Mouse (Mus musculus): Measurements from ENCODE around the gene Syk. TPM values are rescaled to one million over a fixed set of nuclear protein-coding genes. Genes with fewer than 3 reads are reported as not detected.

Syk gene
- total and polyA plus RNA-seq, 2 experiments from 2014 or later: 0.91 to 3.1 TPM

DNA sequence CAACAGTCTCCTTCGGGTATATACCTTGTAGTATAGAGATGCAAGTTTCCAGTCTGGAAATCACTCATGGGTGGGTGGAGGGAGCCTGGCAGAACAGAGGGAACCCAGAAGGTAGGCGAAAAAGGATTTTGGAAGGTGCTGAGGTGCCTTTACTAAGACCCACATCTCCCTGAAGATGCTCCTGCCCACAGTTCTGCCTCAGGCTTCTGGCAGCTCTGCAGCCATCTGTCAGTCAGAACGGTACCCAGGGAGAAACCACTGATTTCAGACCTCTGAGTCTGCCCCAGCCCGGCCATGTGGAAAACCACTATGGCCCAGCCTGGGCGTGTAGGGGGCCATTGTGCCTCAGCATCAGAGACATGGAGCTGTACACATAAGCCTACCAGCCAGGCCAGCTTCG lies 43.5 kb upstream of the Syk start:
- ATAC-seq (ENCODE audit: low FRiP score): no peak
- no peaks in the 10 kb centered on the region for H3K9me3 ChIP-seq (ENCODE audit: low read length)
- no peak overlapping the region for H3K4me3 ChIP-seq (ENCODE audit: low read depth, low read length)
- H3K27ac ChIP-seq (ENCODE audit: low read depth, low read length): no peak overlapping the region
- no peaks in the 10 kb centered on the region for H3K36me3 ChIP-seq (ENCODE audit: insufficient read depth, low read length)
- 84% methylated on average over 6 of the region's 6 CpGs for WGBS
- H3K9ac ChIP-seq (replicated peaks; ENCODE audit: low read length, poor library complexity, severe bottlenecking): no peak overlapping the region
- TF ChIP-seq CTCF (IDR thresholded peaks at IDR 0.05): no peak
- no peak for DNase-seq (ENCODE audit: low spot score)
- no peaks in the 10 kb centered on the region for H3K27me3 ChIP-seq (ENCODE audit: insufficient read depth, low read length)
- no peak overlapping the region for H3K4me2 ChIP-seq (ENCODE audit: low read depth, low read length, poor library complexity, severe bottlenecking)
- no peaks in the 10 kb centered on the region for H3K4me1 ChIP-seq (ENCODE audit: insufficient read depth, low read length)

DNA sequence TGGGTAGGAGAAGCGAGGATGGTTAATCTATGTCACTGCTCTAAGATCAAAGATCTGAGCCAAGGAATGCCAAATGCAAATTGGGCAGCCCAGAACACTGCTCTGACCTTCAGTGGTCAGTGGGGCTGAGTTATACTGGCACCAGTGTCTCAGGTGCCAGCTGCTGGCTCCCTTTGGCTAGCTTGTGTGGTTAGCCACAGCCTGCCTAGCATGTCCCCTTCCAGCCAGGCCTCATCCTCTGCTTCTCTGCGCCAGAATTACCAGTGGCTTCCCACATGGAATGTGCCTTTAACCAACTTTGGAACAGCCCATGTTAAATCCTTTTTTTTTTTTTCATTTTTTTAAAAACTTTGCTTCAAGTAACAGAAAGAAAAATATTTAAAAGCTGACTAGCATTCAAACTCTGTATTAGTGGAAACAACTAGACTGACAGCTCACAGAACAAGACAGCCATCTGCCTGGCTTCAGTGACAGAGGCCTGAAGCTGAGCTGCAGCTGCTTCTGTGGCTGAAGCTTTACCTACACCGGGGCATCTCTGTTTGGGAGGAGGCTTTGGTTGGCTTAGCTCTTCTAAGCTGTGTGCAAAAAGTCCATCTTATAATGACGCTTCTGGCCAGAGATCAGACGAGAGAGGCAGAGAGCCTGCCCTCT lies 41.5 kb upstream of the Syk start:
- no peaks in the 10 kb centered on the region for H3K9me3 ChIP-seq (ENCODE audit: low read length)
- 56% methylated on average over 5 of the region's 5 CpGs for WGBS
- no peak overlapping the region for H3K4me3 ChIP-seq (ENCODE audit: low read depth, low read length)
- H3K27ac ChIP-seq (ENCODE audit: low read depth, low read length): no peak overlapping the region
- H3K4me1 ChIP-seq (ENCODE audit: insufficient read depth, low read length): no peaks in the 10 kb centered on the region
- DNase-seq (ENCODE audit: low spot score): no peak
- ATAC-seq (ENCODE audit: low FRiP score): no peak
- no peaks in the 10 kb centered on the region for H3K27me3 ChIP-seq (ENCODE audit: insufficient read depth, low read length)
- H3K9ac ChIP-seq (replicated peaks; ENCODE audit: low read length, poor library complexity, severe bottlenecking): no peak overlapping the region
- H3K36me3 ChIP-seq (ENCODE audit: insufficient read depth, low read length): no peaks in the 10 kb centered on the region
- no peak overlapping the region for H3K4me2 ChIP-seq (ENCODE audit: low read depth, low read length, poor library complexity, severe bottlenecking)
- TF ChIP-seq CTCF (IDR thresholded peaks at IDR 0.05): no peak

DNA sequence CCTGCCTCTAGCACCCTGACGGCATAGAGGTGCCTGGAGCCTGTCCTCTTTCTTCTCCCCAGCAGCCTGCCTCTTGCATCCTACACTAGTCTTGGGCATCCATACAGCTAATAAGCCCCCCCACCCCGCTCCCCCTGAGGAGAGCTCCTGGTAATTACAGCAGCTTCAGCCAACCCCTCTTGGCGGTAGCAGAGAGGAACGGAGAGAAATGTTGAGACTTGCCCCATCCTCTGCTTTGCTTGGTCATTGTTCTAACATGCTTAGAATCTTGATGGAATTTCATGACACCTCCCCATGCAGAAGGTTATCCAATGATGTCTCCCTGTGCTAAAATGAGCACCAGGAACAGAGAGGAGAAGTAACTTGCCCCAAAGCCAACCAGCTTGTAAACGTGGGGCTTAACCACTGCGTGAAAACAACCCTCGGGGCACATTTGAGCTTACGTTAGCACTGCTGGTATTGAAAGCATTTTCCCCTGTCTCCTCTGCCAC lies 40.9 kb upstream of the Syk start:
- DNase-seq (ENCODE audit: low spot score): no peak

DNA sequence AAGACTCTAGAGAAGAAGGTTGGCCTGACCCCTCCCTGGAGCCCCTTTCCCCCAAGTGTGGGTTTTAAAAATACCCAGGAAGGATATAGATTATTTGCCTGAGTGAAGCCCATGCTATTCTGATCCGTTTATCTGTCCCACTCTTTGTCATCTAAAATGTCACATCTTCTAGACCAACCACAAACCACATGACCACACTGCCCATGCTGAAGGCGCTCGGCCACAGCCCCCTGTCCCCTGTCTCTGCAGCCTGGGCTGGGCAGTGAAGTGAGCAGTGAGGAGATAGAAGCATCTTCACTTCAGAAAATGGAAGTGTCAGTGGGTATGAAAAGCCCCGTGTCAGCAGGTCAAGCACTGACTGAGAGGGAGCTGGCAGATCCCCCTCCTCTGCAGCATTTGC lies 40.3 kb upstream of the Syk start:
- WGBS: 71% methylated on average over 4 of the region's 4 CpGs

More for the DNA sequence above, 40.9 kb upstream of the Syk start:
- Histone ChIP-seq H3K27me3 (ENCODE audit: insufficient read depth, low read length) (no peaks in the 10 kb centered on the region), H3K27ac (ENCODE audit: low read depth, low read length) (no peak overlapping the region), H3K4me2 (ENCODE audit: low read depth, low read length, poor library complexity, severe bottlenecking) (no peak overlapping the region), H3K4me1 (ENCODE audit: insufficient read depth, low read length) (no peaks in the 10 kb centered on the region), H3K9me3 (ENCODE audit: low read length) (no peaks in the 10 kb centered on the region), H3K4me3 (ENCODE audit: low read depth, low read length) (no peak overlapping the region), H3K9ac (replicated peaks; ENCODE audit: low read length, poor library complexity, severe bottlenecking) (no peak overlapping the region), H3K36me3 (ENCODE audit: insufficient read depth, low read length) (no peaks in the 10 kb centered on the region)
- ATAC-seq (ENCODE audit: low FRiP score): no peak
- 65% methylated on average over 8 of the region's 8 CpGs for WGBS
- TF ChIP-seq CTCF (IDR thresholded peaks at IDR 0.05): no peak

DNA sequence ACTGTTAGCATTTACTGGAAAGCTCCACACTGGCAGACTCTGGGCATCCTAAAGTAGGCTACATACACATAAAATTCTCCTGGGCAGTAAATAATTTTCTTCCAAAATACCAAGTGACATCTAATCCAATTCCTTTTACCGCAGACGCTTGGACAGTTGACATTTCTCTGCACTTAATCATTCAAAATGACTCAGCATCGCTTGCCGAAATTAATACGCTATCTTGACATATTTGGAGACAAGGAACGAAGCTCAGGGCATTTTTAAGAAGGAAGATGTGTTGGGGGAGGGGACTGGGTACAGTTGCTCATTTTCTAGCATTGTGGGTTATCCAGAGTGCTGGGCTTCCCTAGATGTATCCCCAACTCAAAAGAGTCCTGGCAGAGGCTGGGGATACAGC lies 36.7 kb upstream of the Syk start:
- H3K9me3 ChIP-seq (ENCODE audit: low read length): no peaks in the 10 kb centered on the region

More for the DNA sequence above, 40.3 kb upstream of the Syk start:
- H3K4me1 ChIP-seq (ENCODE audit: insufficient read depth, low read length): no peaks in the 10 kb centered on the region
- DNase-seq (ENCODE audit: low spot score): no peak
- no peak overlapping the region for H3K9ac ChIP-seq (replicated peaks; ENCODE audit: low read length, poor library complexity, severe bottlenecking)
- H3K27ac ChIP-seq (ENCODE audit: low read depth, low read length): no peak overlapping the region
- no peak for ATAC-seq (ENCODE audit: low FRiP score)
- H3K36me3 ChIP-seq (ENCODE audit: insufficient read depth, low read length): no peaks in the 10 kb centered on the region
- no peak overlapping the region for H3K4me2 ChIP-seq (ENCODE audit: low read depth, low read length, poor library complexity, severe bottlenecking)
- no peak for TF ChIP-seq CTCF (IDR thresholded peaks at IDR 0.05)
- H3K4me3 ChIP-seq (ENCODE audit: low read depth, low read length): no peak overlapping the region
- no peaks in the 10 kb centered on the region for H3K27me3 ChIP-seq (ENCODE audit: insufficient read depth, low read length)
- no peaks in the 10 kb centered on the region for H3K9me3 ChIP-seq (ENCODE audit: low read length)

DNA sequence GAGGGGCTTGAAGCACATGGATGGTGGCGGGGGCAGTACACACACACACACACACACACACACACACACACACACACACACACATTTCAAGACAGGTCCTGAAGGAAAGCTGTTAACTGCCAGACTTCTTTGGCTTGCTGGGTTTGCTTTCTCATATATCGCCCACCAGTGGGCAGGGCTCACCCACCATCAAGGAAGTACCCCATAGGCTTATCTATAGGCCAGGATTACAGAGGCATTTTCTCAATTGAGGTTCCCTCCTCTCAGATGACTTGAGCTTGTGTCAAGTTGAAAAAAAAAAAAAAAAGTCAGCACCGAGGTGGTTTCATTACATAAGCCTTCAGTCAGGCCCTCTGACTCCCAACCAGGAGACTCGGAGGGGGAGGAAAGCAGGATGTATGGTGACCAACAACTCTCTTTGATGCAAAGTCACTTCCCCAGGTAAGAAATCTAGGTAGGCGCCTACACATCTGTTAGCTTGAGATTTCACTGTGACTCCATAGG lies 32.2 kb upstream of the Syk start:
- DNase-seq (ENCODE audit: low spot score) (no peak), ATAC-seq (ENCODE audit: low FRiP score) (no peak)
- TF ChIP-seq CTCF (IDR thresholded peaks at IDR 0.05): no peak
- Histone ChIP-seq H3K9me3 (ENCODE audit: low read length) (no peaks in the 10 kb centered on the region), H3K27ac (ENCODE audit: low read depth, low read length) (no peak overlapping the region), H3K27me3 (ENCODE audit: insufficient read depth, low read length) (no peaks in the 10 kb centered on the region), H3K4me2 (ENCODE audit: low read depth, low read length, poor library complexity, severe bottlenecking) (no peak overlapping the region), H3K9ac (replicated peaks; ENCODE audit: low read length, poor library complexity, severe bottlenecking) (no peak overlapping the region), H3K36me3 (ENCODE audit: insufficient read depth, low read length) (no peaks in the 10 kb centered on the region), H3K4me1 (ENCODE audit: insufficient read depth, low read length) (no peaks in the 10 kb centered on the region), H3K4me3 (ENCODE audit: low read depth, low read length) (no peak overlapping the region)
- 78% methylated on average over 5 of the region's 5 CpGs for WGBS

More for the DNA sequence above, 36.7 kb upstream of the Syk start:
- Histone ChIP-seq H3K4me1 (ENCODE audit: insufficient read depth, low read length) (no peaks in the 10 kb centered on the region), H3K27ac (ENCODE audit: low read depth, low read length) (no peak overlapping the region), H3K36me3 (ENCODE audit: insufficient read depth, low read length) (no peaks in the 10 kb centered on the region), H3K27me3 (ENCODE audit: insufficient read depth, low read length) (no peaks in the 10 kb centered on the region), H3K9ac (replicated peaks; ENCODE audit: low read length, poor library complexity, severe bottlenecking) (no peak overlapping the region), H3K4me3 (ENCODE audit: low read depth, low read length) (no peak overlapping the region), H3K4me2 (ENCODE audit: low read depth, low read length, poor library complexity, severe bottlenecking) (no peak overlapping the region)
- 75% methylated on average over 6 of the region's 6 CpGs for WGBS
- no peak for TF ChIP-seq CTCF (IDR thresholded peaks at IDR 0.05)
- no peak for DNase-seq (ENCODE audit: low spot score)
- no peak for ATAC-seq (ENCODE audit: low FRiP score)

Measured in midbrain, postnatal 0 days (tissue).